Mouse (Mus musculus) layer of hippocampus, adult 11-12 months (tissue): ENCODE results near the gene Trim43b.
A peak's percentile ranks its signal among the peaks of the same experiment; 100 is the strongest.
"Not testable (repeated sequence)": the region's sequence is repeated elsewhere in the genome, so short reads cannot be mapped to it uniquely, and the experiment has no call there.

Source experiments
- DNase-seq: peaks from one replicate; pipeline ENCODE4 v3.0.0; 2022; ENCODE audit warnings: low spot score

Gene Trim43b

GRCm38 (mm10) chr9:89092735-89093134, at the start of gene Trim43b:
Gene Trim43b (minus strand): TSS chr9:89092835.
- DNase-seq = not testable (repeated sequence)

- DNase-seq = not testable (repeated sequence)
Measured at GRCm38 (mm10) chr9:89104576-89104975, 11.9 kb upstream of the Trim43b start.

- DNase-seq = not testable (repeated sequence)
Measured at GRCm38 (mm10) chr9:89086746-89087145, 5.9 kb downstream of the Trim43b start.

GRCm38 (mm10) chr9:89079637-89080036, 13.0 kb downstream of the Trim43b start:
- DNase-seq = not testable (repeated sequence)

GRCm38 (mm10) chr9:89076508-89076907, 16.1 kb downstream of the Trim43b start:
- not testable (repeated sequence) for DNase-seq

GRCm38 (mm10) chr9:89067143-89067501, 25.5 kb downstream of the Trim43b start:
- DNase-seq = not testable (repeated sequence)

GRCm38 (mm10) chr9:89066378-89067142, 26.1 kb downstream of the Trim43b start:
- DNase-seq = peak; percentile 62
